Mouse (Mus musculus): ENCODE measurements around the gene 4930544G11Rik. TPM values are rescaled to one million over a fixed set of nuclear protein-coding genes. Genes with fewer than 3 reads are reported as not detected.

4930544G11Rik gene
- polyA plus RNA-seq, 1 experiment: not detected

DNA sequence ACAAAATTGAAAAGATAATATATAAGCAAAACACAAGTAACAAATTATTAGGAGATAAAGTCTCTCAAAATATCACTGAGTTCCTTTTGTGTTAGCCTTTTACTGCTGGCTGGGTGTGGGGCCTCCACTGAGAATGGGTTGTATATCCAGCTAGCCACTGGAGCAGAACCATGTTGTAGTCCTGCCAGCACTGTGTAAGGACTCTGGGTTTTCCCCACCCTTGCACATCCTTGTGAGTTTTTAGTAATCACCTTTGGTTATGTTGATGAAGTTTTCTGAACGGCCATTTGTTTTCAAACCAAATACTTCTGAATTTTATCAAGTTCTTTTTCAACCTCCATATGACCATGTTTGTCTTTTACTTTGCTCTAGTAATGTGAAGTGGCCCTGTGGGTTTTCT, 21.9 kb upstream of the 4930544G11Rik start:
- peaks cover 1% of the 10 kb centered on the region for H3K4me1 ChIP-seq (ENCODE audit: control insufficient read depth, insufficient read depth, low read length)
- no peak overlapping the region for H3K4me3 ChIP-seq (ENCODE audit: low read depth, low read length)
- no peaks in the 10 kb centered on the region for H3K9me3 ChIP-seq (replicated peaks; ENCODE audit: control insufficient read depth, insufficient read depth, low read length, poor library complexity, severe bottlenecking)
- peaks cover 2% of the 10 kb centered on the region; the same call in 1 of the 2 replicates for H3K27me3 ChIP-seq (ENCODE audit: control insufficient read depth, insufficient read depth, low read length, poor library complexity, severe bottlenecking)
- H3K27ac ChIP-seq (ENCODE audit: insufficient read depth, low read length): no peak overlapping the region
- TF ChIP-seq POLR2A (IDR thresholded peaks at IDR 0.05; ENCODE audit: insufficient read depth, low read length) (no peak), EP300 (IDR thresholded peaks at IDR 0.05; ENCODE audit: insufficient read depth, low read depth, low read length) (no peak), CTCF (IDR thresholded peaks at IDR 0.05; ENCODE audit: low read depth, low read length) (no peak)
- peaks cover 6% of the 10 kb centered on the region for H3K36me3 ChIP-seq (ENCODE audit: control insufficient read depth, insufficient read depth, low read length, poor library complexity, severe bottlenecking)
- H3K9ac ChIP-seq (ENCODE audit: low read depth, poor library complexity, severe bottlenecking): no peak overlapping the region

DNA sequence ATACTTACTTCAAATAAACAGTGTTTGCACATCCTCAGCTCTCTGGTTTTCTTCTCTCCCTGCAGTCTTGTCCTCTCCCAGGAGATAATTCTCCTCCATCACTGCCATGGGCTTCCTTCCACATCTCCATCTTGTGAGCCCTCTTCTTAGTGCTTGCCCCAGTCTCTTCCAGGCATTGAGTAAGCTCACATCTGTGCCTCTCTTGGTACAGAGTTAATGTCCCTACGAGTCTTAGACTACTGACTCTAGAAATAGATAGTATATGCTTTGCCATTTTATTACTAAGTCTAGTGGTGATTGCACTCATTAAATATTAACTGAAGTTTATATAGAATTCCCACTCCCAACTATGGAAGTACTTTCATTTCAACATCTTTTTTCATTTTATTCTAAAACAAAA, 19.6 kb upstream of the 4930544G11Rik start:
- no peak for TF ChIP-seq EP300 (IDR thresholded peaks at IDR 0.05; ENCODE audit: insufficient read depth, low read depth, low read length)
- no peak for TF ChIP-seq CTCF (IDR thresholded peaks at IDR 0.05; ENCODE audit: low read depth, low read length)
- TF ChIP-seq POLR2A (IDR thresholded peaks at IDR 0.05; ENCODE audit: insufficient read depth, low read length): no peak

DNA sequence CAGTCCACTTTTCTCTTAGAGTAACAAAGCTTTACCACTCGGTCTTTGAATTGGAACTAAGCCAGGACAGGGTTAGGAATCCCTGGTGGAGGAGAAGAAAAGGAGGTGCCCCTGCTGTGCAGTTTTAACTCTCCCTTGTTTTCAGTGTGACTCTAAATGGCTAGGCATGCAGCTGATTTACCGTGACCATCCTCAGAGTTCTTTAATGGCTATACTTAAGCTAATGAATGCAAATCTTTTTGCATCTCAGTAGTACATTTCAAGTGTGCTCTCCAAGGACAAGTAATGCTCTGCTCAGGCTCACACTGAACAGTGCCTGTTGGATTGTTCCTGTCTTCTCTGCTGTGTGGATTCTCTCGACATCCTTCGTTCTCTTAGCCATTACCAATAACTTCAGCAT, 19.2 kb upstream of the 4930544G11Rik start:
- H3K4me1 ChIP-seq (ENCODE audit: control insufficient read depth, insufficient read depth, low read length): peaks cover 1% of the 10 kb centered on the region
- H3K36me3 ChIP-seq (ENCODE audit: control insufficient read depth, insufficient read depth, low read length, poor library complexity, severe bottlenecking): peaks cover 13% of the 10 kb centered on the region
- H3K9ac ChIP-seq (ENCODE audit: low read depth, poor library complexity, severe bottlenecking): no peak overlapping the region
- no peaks in the 10 kb centered on the region for H3K9me3 ChIP-seq (replicated peaks; ENCODE audit: control insufficient read depth, insufficient read depth, low read length, poor library complexity, severe bottlenecking)
- H3K27ac ChIP-seq (ENCODE audit: insufficient read depth, low read length): no peak overlapping the region
- TF ChIP-seq CTCF (IDR thresholded peaks at IDR 0.05; ENCODE audit: low read depth, low read length) (no peak), POLR2A (IDR thresholded peaks at IDR 0.05; ENCODE audit: insufficient read depth, low read length) (no peak), EP300 (IDR thresholded peaks at IDR 0.05; ENCODE audit: insufficient read depth, low read depth, low read length) (no peak)
- no peak overlapping the region for H3K4me3 ChIP-seq (ENCODE audit: low read depth, low read length)
- H3K27me3 ChIP-seq (ENCODE audit: control insufficient read depth, insufficient read depth, low read length, poor library complexity, severe bottlenecking): peaks cover 2% of the 10 kb centered on the region

More for the DNA sequence above, 19.6 kb upstream of the 4930544G11Rik start:
- Histone ChIP-seq H3K27me3 (ENCODE audit: control insufficient read depth, insufficient read depth, low read length, poor library complexity, severe bottlenecking) (peaks cover 2% of the 10 kb centered on the region; the same call in 1 of the 2 replicates), H3K9me3 (replicated peaks; ENCODE audit: control insufficient read depth, insufficient read depth, low read length, poor library complexity, severe bottlenecking) (no peaks in the 10 kb centered on the region), H3K36me3 (ENCODE audit: control insufficient read depth, insufficient read depth, low read length, poor library complexity, severe bottlenecking) (peaks cover 13% of the 10 kb centered on the region), H3K9ac (ENCODE audit: low read depth, poor library complexity, severe bottlenecking) (no peak overlapping the region), H3K4me3 (ENCODE audit: low read depth, low read length) (no peak overlapping the region), H3K27ac (ENCODE audit: insufficient read depth, low read length) (no peak overlapping the region), H3K4me1 (ENCODE audit: control insufficient read depth, insufficient read depth, low read length) (peaks cover 1% of the 10 kb centered on the region)

DNA sequence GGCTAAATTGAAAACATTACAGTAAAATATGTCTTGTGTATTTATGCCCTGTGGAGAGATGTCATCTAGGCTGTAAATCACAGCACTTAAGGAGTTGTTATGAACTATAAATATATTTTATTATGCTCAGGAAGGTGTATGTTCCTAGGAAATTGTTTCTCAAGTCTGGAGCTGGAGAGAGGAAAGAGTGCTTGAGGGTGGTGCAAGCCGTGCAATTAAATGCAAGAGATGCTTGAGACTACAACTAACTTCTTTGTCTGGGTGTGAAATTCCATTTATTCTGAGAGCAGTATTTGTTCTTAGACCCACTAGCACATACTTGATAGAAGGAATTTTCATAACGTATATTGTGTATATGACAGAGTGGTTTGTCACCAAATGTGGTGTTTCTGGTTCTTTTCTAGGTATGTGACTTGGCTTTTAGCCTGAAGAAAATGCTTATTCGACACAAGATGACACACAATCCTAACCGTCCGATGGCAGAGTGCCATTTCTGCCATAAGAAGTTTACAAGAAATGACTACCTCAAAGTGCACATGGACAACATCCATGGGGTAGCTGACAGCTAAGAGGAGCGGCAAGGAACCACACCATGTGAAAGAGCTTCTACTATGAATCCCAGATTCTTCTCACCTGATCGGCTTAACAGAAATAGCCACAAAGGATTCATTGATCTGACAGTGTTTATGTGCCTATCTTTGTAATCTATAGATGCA, 16.7 kb upstream of the 4930544G11Rik start:
- no peak overlapping the region for H3K4me3 ChIP-seq (ENCODE audit: low read depth, low read length)
- H3K36me3 ChIP-seq (ENCODE audit: control insufficient read depth, insufficient read depth, low read length, poor library complexity, severe bottlenecking): peaks cover 9% of the 10 kb centered on the region
- H3K27ac ChIP-seq (ENCODE audit: insufficient read depth, low read length): no peak overlapping the region
- TF ChIP-seq POLR2A (IDR thresholded peaks at IDR 0.05; ENCODE audit: insufficient read depth, low read length): no peak
- no peak for TF ChIP-seq CTCF (IDR thresholded peaks at IDR 0.05; ENCODE audit: low read depth, low read length)
- TF ChIP-seq EP300 (IDR thresholded peaks at IDR 0.05; ENCODE audit: insufficient read depth, low read depth, low read length): no peak
- H3K9ac ChIP-seq (ENCODE audit: low read depth, poor library complexity, severe bottlenecking): no peak overlapping the region
- H3K4me1 ChIP-seq (ENCODE audit: control insufficient read depth, insufficient read depth, low read length): peaks cover 1% of the 10 kb centered on the region
- no peaks in the 10 kb centered on the region for H3K9me3 ChIP-seq (replicated peaks; ENCODE audit: control insufficient read depth, insufficient read depth, low read length, poor library complexity, severe bottlenecking)
- H3K27me3 ChIP-seq (ENCODE audit: control insufficient read depth, insufficient read depth, low read length, poor library complexity, severe bottlenecking): peaks cover 2% of the 10 kb centered on the region

DNA sequence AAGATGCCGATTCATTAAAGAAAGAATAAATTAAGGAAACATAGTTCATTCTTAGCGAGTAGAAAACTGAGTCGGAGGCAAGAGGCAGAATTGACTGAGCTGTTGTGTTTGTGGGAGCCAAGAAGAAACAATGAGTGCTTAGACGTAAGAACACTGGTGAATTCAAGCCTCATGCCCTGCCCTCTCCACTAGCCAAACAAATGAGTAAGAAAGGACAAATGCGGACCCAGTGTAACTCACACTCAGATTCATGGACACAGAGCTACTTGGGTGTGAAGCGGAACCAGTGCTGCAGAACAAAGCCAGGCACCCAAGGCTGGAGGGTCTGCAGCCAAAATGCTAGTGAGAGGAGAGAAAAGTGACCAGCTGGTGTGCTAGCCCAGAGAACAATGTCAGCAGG, 1.9 kb upstream of the 4930544G11Rik start:
- no peaks in the 10 kb centered on the region for H3K27me3 ChIP-seq (ENCODE audit: control insufficient read depth, insufficient read depth, low read length, poor library complexity, severe bottlenecking)
- H3K36me3 ChIP-seq (ENCODE audit: control insufficient read depth, insufficient read depth, low read length, poor library complexity, severe bottlenecking): no peaks in the 10 kb centered on the region
- no peaks in the 10 kb centered on the region for H3K9me3 ChIP-seq (replicated peaks; ENCODE audit: control insufficient read depth, insufficient read depth, low read length, poor library complexity, severe bottlenecking)
- no peak overlapping the region for H3K9ac ChIP-seq (ENCODE audit: low read depth, poor library complexity, severe bottlenecking)
- TF ChIP-seq POLR2A (IDR thresholded peaks at IDR 0.05; ENCODE audit: insufficient read depth, low read length) (no peak), EP300 (IDR thresholded peaks at IDR 0.05; ENCODE audit: insufficient read depth, low read depth, low read length) (no peak), CTCF (IDR thresholded peaks at IDR 0.05; ENCODE audit: low read depth, low read length) (no peak)
- H3K27ac ChIP-seq (ENCODE audit: insufficient read depth, low read length): no peak overlapping the region
- no peak overlapping the region for H3K4me3 ChIP-seq (ENCODE audit: low read depth, low read length)
- no peaks in the 10 kb centered on the region for H3K4me1 ChIP-seq (ENCODE audit: control insufficient read depth, insufficient read depth, low read length)

DNA sequence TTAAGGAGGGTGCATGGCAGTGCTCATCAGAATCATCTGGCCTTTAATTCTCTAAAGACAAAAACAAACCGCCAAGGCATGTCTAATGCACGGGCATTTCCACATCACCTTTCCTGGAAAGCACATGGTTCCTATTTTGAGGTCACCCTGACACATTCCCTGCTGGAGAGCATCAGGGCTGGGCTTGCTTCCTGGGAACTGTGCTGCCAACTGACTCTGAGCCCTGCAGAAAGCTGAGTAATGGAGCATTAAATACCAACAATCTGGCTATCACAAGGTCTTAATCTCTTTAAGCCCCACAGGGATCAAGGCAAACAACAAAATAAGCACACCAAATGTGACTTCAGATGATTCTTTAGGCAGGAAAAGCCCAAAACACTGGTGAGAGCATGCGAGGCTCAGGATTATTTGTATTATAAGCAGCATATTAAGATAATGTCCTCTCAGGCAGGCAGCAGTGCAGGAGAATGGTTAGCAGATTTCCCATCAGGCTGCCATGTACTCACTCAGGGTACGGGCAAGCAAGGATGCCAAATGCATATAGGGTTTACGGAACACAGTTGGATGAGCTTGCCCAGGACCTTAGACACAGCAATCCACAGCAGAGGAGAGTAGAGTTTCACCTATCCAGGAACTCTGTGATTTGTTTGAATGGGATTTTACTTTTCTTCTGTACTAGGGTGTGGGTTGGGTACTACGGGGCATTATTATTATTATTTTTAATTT, 17.1 kb downstream of the 4930544G11Rik start:
- TF ChIP-seq POLR2A (IDR thresholded peaks at IDR 0.05; ENCODE audit: insufficient read depth, low read length) (no peak), CTCF (IDR thresholded peaks at IDR 0.05; ENCODE audit: low read depth, low read length) (no peak), EP300 (IDR thresholded peaks at IDR 0.05; ENCODE audit: insufficient read depth, low read depth, low read length) (no peak)
- Histone ChIP-seq H3K4me1 (ENCODE audit: control insufficient read depth, insufficient read depth, low read length) (no peaks in the 10 kb centered on the region), H3K9me3 (replicated peaks; ENCODE audit: control insufficient read depth, insufficient read depth, low read length, poor library complexity, severe bottlenecking) (peaks cover 3% of the 10 kb centered on the region; the same call in 1 of the 2 replicates), H3K27ac (ENCODE audit: insufficient read depth, low read length) (no peak overlapping the region), H3K4me3 (ENCODE audit: low read depth, low read length) (no peak overlapping the region), H3K27me3 (ENCODE audit: control insufficient read depth, insufficient read depth, low read length, poor library complexity, severe bottlenecking) (no peaks in the 10 kb centered on the region), H3K36me3 (ENCODE audit: control insufficient read depth, insufficient read depth, low read length, poor library complexity, severe bottlenecking) (no peaks in the 10 kb centered on the region), H3K9ac (ENCODE audit: low read depth, poor library complexity, severe bottlenecking) (no peak overlapping the region)

All from ES-Bruce4 (cell line).